Mouse (Mus musculus): ENCODE results near the gene Setd7.

DNA sequence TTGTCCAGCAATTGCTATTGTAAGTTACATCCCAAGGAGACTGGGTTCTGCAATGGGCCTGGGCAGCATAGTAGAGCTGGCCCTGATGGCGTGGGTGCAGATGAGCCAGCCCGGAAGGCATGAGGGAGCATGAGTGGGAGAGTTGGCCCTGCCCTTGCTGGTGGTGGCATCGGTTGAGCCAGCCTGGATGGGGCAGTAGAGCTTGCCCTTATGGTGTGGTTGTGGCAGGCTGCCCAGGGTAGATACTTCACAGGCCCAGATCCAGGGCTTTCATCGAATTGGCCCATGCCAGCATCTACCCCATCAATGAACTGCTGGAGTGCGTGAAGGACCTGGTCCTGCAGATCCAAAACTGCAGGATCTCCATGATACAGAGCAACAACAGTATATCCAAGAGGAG, 48.7 kb downstream of the Setd7 start:
- no peak for TF ChIP-seq CTCF (IDR thresholded peaks at IDR 0.05; ENCODE audit: control insufficient read depth, insufficient read depth, insufficient read length)
- TF ChIP-seq MYOG (IDR thresholded peaks at IDR 0.05; ENCODE audit: control insufficient read depth, extremely low read depth, insufficient read length) = no peak
- no peak for TF ChIP-seq USF1 (IDR thresholded peaks at IDR 0.05; ENCODE audit: low read depth)
- TF ChIP-seq MAX (IDR thresholded peaks at IDR 0.05) = no peak
- no peak for TF ChIP-seq MYOD1 (IDR thresholded peaks at IDR 0.05; ENCODE audit: control insufficient read depth, insufficient read length, low read depth)
- no peak for TF ChIP-seq FOSL1 (IDR thresholded peaks at IDR 0.05; ENCODE audit: insufficient read depth, low read length, poor library complexity, severe bottlenecking)
- no peak for TF ChIP-seq CEBPB (IDR thresholded peaks at IDR 0.05; ENCODE audit: low read depth)
